Mouse (Mus musculus): ENCODE results near the gene Pnp2. TPM values are rescaled to one million over a fixed set of nuclear protein-coding genes. Genes with fewer than 3 reads are reported as not detected.
"Not testable (repeated sequence)": the region's sequence is repeated elsewhere in the genome, so short reads cannot be mapped to it uniquely, and the experiment has no call there.

Pnp2 gene
- 7.1 and 7.3 TPM in 2 replicates for polyA plus RNA-seq (2015; fragmentation: Nextera tagmentation; extraction: Ambion mirVana)

DNA sequence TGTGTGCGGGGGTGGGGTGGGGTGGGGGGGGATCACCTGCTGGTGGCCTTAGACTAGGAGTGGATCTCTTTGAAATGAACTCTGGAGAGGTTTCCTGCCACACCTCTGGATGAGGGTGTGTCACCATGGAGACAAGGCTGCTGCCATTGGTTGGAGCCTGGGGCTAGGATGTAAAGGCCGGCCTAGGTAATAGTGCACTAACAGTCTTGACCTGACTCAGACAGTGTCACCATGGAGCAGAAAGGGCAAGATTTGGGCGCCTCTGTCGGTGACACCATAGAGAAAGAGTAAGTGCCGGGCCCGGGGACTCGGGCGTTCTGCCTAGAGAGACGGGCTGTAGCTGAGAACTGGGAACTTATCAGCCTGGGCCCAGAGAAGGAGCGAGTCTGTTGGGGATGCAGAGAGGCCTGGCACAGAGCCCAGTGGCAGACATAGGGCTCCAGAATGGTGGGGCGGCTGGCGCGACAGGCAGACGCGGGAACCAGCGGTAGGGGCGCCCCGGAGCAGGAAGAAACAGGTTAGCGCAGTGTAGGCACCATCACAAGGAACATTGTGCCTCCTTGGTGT, at the start of gene Pnp2:
Gene Pnp2 (plus strand): TSS at position 51 of the 567 bp plus-strand sequence.
- Histone ChIP-seq H3K4me2 (ENCODE audit: low read depth, low read length) (peak within 1 kb of the TSS; percentile 67), H3K4me1 (ENCODE audit: insufficient read depth) (peaks cover 14% of the 10 kb centered on the region), H3K27ac (ENCODE audit: low read depth) (peak within 1 kb of the TSS; percentile 85), H3K4me3 (ENCODE audit: low read depth, low read length) (peak within 1 kb of the TSS; percentile 49), H3K9ac (replicated peaks) (peak within 1 kb of the TSS; percentile 60)
- TF ChIP-seq EP300 (IDR thresholded peaks at IDR 0.05; ENCODE audit: low read depth), result 0 out of 2 replicates have a peak, but pooled peaks have one; percentile 31
- peak; percentile 46 for TF ChIP-seq CTCF (IDR thresholded peaks at IDR 0.05; ENCODE audit: low read depth)
- ATAC-seq (peak; percentile 86), DNase-seq (peak; percentile 68)
- WGBS (ENCODE audit: insufficient replicate concordance), result 15% methylated on average over 17 of the region's 19 CpGs
- not testable (repeated sequence) for H3K9me3 ChIP-seq (ENCODE audit: low read length); H3K27me3 ChIP-seq (ENCODE audit: insufficient read depth, low read length); H3K36me3 ChIP-seq (replicated peaks; ENCODE audit: insufficient read depth, low read length)

DNA sequence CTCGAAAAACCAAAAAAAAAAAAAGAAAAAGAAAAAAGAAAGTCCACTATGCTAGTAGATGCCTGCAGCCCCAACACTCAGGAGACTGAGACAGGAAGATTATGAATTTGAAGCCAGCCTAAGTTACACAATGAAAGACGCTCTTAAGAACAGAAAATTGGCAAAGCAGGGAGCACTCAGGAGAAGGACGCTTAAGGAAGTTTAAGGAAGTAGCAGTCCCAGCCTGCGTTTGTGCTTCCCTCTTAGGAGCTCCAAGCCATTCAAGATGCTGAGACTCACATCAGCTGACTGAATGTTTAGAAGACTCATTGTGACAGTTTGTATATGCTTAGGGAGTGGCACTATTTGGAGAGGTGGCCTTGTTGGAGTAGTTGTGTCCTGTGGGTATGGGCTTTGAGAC, 47.7 kb upstream of the Pnp2 start:
- 51% methylated on average over 4 of the region's 4 CpGs for WGBS (ENCODE audit: insufficient replicate concordance)
- ATAC-seq (no peak), DNase-seq (no peak)

DNA sequence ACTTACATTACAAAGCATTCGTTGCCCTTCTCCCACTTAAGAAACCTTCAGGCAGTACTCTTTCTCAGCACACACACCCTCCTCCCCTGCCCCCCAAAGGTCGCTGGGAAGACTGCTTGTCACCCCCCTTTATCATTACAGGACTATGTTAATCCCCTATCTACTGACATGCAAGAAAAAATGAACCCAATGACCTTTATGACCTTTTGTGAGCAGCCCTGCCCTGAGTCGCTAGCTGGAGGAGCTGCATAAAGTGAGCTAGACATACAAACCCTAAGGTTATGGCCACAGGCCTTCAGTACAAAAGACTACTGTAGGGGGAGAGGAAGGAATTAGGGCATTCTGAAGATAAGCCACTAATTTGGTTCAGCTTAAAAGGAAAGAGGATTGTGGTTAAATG, 44.4 kb upstream of the Pnp2 start:
- no peak overlapping the region for H3K4me3 ChIP-seq (ENCODE audit: low read depth, low read length)
- TF ChIP-seq EP300 (IDR thresholded peaks at IDR 0.05; ENCODE audit: low read depth), result no peak
- no peak for TF ChIP-seq CTCF (IDR thresholded peaks at IDR 0.05; ENCODE audit: low read depth)
- H3K4me1 ChIP-seq (ENCODE audit: insufficient read depth), result no peaks in the 10 kb centered on the region
- H3K9me3 ChIP-seq (ENCODE audit: low read length), result no peaks in the 10 kb centered on the region
- DNase-seq (no peak), ATAC-seq (no peak)
- no peaks in the 10 kb centered on the region for H3K27me3 ChIP-seq (ENCODE audit: insufficient read depth, low read length)
- no peak overlapping the region for H3K9ac ChIP-seq (replicated peaks)
- peaks cover 25% of the 10 kb centered on the region for H3K36me3 ChIP-seq (replicated peaks; ENCODE audit: insufficient read depth, low read length)
- no peak overlapping the region for H3K27ac ChIP-seq (ENCODE audit: low read depth)
- no peak overlapping the region for H3K4me2 ChIP-seq (ENCODE audit: low read depth, low read length)
- WGBS (ENCODE audit: insufficient replicate concordance), result 57% methylated on average over 3 of the region's 3 CpGs

More for the DNA sequence above, 47.7 kb upstream of the Pnp2 start:
- Histone ChIP-seq H3K27me3 (ENCODE audit: insufficient read depth, low read length) (no peaks in the 10 kb centered on the region), H3K4me2 (ENCODE audit: low read depth, low read length) (no peak overlapping the region), H3K4me1 (ENCODE audit: insufficient read depth) (peaks cover 8% of the 10 kb centered on the region), H3K36me3 (replicated peaks; ENCODE audit: insufficient read depth, low read length) (peaks cover 6% of the 10 kb centered on the region; the same call in 1 of the 2 replicates), H3K4me3 (ENCODE audit: low read depth, low read length) (no peak overlapping the region), H3K9ac (replicated peaks) (no peak overlapping the region), H3K27ac (ENCODE audit: low read depth) (no peak overlapping the region), H3K9me3 (ENCODE audit: low read length) (no peaks in the 10 kb centered on the region)
- TF ChIP-seq CTCF (IDR thresholded peaks at IDR 0.05; ENCODE audit: low read depth), result no peak
- TF ChIP-seq EP300 (IDR thresholded peaks at IDR 0.05; ENCODE audit: low read depth), result no peak

DNA sequence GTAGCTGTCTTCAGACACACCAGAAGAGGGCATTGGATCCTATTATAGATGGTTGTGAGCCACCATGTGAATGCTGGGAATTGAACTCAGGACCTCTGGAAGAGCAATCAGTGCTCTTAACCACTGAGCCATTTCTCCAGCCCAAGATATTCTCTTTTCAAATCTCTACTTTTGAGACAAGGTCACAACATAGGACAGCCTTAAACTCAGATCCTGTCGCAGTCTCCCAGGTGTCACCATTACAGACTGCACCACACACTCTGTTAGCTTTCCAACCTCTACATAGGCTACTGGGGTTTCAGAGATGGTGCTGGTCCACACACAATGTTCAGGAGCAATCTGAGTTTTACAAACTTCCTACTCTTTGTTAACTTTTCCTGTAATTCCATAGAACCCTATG, 32.4 kb upstream of the Pnp2 start:
- Histone ChIP-seq H3K36me3 (replicated peaks; ENCODE audit: insufficient read depth, low read length) (peaks cover 31% of the 10 kb centered on the region), H3K9ac (replicated peaks) (peak overlapping the region; percentile 81), H3K4me3 (ENCODE audit: low read depth, low read length) (peak overlapping the region; percentile 76), H3K4me2 (ENCODE audit: low read depth, low read length) (peak overlapping the region; percentile 93), H3K27ac (ENCODE audit: low read depth) (peak overlapping the region; percentile 95)
- DNase-seq; ATAC-seq; H3K27me3 ChIP-seq (ENCODE audit: insufficient read depth, low read length); H3K4me1 ChIP-seq (ENCODE audit: insufficient read depth); H3K9me3 ChIP-seq (ENCODE audit: low read length): not testable (repeated sequence)
- WGBS (ENCODE audit: insufficient replicate concordance), result 71% methylated on average over 1 of the region's 1 CpGs

DNA sequence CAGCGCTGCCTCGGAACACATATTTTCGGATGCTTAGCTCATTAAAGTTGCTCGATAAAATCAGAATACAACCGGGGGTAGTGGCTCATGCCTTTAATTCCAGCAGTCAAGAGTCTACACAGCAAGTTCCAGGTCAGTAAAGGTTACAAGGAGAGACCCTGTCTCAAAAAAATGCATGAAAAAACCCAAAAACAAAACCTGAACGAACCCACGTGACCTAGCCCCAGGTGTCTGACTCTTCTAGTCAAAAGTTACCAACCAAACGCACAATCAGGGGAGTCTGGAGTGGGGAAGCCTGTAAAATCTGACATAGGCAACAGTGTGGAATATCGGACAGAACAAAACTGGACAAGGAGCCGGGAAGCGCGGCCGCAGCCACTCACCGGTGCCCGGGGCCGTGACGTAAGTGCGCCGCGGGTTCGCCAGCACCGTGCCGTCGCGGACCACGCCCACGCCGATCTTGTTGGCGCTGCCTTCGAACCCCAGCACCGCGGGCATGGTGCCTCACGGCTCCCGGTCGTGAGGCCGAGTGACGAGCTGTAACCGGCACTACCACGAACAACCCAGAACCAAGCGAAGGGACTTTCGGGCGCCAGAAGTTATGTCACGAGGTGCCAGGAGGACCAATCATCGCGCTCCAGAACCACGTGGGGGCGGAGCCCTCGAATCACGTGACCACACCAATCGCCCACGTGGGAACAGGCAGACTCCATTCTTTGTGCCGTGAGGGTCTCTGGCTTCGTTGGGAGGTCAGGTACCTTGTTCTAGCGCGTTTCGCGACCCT, 31.3 kb upstream of the Pnp2 start, which contains the start of the genes Osgep and Apex1:
Gene Osgep (minus strand): TSS at position 613 of the 784 bp plus-strand sequence.
Gene Apex1 (plus strand): TSS at position 688 of the 784 bp plus-strand sequence.
- Histone ChIP-seq H3K9me3 (ENCODE audit: low read length) (no peaks in the 10 kb centered on the region), H3K4me2 (ENCODE audit: low read depth, low read length) (peak within 1 kb of the TSS; percentile 93), H3K36me3 (replicated peaks; ENCODE audit: insufficient read depth, low read length) (peaks cover 35% of the 10 kb centered on the region), H3K27ac (ENCODE audit: low read depth) (peak within 1 kb of the TSS; percentile 95), H3K4me3 (ENCODE audit: low read depth, low read length) (peak within 1 kb of the TSS; percentile 76), H3K9ac (replicated peaks) (peak within 1 kb of the TSS; percentile 81), H3K4me1 (ENCODE audit: insufficient read depth) (peaks cover 9% of the 10 kb centered on the region), H3K27me3 (ENCODE audit: insufficient read depth, low read length) (no peaks in the 10 kb centered on the region)
- DNase-seq (peak; percentile 98), ATAC-seq (peak; percentile 93)
- TF ChIP-seq EP300 (IDR thresholded peaks at IDR 0.05; ENCODE audit: low read depth) (no peak), CTCF (IDR thresholded peaks at IDR 0.05; ENCODE audit: low read depth) (no peak)
- WGBS (ENCODE audit: insufficient replicate concordance), result under 1% methylated on average over 57 of the region's 57 CpGs

DNA sequence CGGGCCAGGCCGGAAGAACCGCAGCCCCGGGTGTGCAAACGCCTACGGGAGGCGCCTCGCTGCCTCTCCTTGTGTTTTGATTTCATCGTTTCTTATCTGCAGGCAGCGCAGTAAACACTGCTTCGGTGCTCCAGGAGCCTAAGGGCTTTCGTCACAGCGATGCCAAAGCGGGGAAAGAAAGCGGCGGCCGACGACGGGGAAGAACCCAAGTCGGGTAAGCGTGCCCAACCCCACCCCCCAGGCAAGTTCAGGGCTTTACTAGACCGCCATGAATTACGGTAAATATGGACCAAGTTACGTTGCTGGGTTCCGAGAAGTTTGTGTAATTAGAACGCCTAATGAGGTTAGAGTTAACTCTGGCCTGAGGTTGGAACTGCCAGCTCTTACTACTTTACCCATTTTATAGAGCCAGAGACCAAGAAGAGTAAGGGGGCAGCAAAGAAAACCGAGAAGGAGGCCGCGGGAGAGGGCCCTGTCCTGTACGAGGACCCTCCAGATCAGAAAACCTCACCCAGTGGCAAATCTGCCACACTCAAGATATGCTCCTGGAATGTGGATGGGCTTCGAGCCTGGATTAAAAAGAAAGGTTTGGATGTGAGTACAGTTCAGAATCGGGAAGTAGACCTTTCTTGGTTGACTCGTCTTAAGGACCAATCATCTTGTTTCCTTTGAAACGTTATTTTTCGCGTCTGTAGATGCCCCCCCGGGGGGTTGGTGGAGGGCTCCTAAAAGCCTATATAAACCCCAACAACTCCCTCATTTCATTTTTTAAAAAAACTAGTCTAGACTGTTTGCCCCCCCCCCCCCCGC, 30.5 kb upstream of the Pnp2 start:
- Histone ChIP-seq H3K36me3 (replicated peaks; ENCODE audit: insufficient read depth, low read length) (peaks cover 35% of the 10 kb centered on the region), H3K27ac (ENCODE audit: low read depth) (peak overlapping the region; percentile 95), H3K9me3 (ENCODE audit: low read length) (no peaks in the 10 kb centered on the region), H3K4me1 (ENCODE audit: insufficient read depth) (peaks cover 17% of the 10 kb centered on the region), H3K27me3 (ENCODE audit: insufficient read depth, low read length) (no peaks in the 10 kb centered on the region), H3K9ac (replicated peaks) (peak overlapping the region; percentile 81), H3K4me3 (ENCODE audit: low read depth, low read length) (peak overlapping the region; percentile 76), H3K4me2 (ENCODE audit: low read depth, low read length) (peak overlapping the region; percentile 93)
- peak; percentile 21 for DNase-seq
- ATAC-seq, result peak; percentile 37
- WGBS (ENCODE audit: insufficient replicate concordance), result 1% methylated on average over 38 of the region's 38 CpGs
- TF ChIP-seq EP300 (IDR thresholded peaks at IDR 0.05; ENCODE audit: low read depth) (no peak), CTCF (IDR thresholded peaks at IDR 0.05; ENCODE audit: low read depth) (no peak)

Data from liver, postnatal 0 days (tissue).